Mouse (Mus musculus) spleen, adult 2 months (tissue): ENCODE measurements around the gene Myoz1. TPM values are rescaled to one million over a fixed set of nuclear protein-coding genes. Genes with fewer than 3 reads are reported as not detected.

Experiments used
- DNase-seq, 2 experiments: peaks; one replicate each; pipeline versions ENCODE4 v3.0.0 to v3.0.0-alpha.2; 2012 to 2021; ENCODE audit warnings: low spot score in 2 of 2, low read depth in 1 of 2
- H3K27ac ChIP-seq: fragments of 200-500 bp; 2 replicates; pipeline ENCODE4 v1.5.1; 2012; ENCODE audit warnings: low read length, inconsistent platforms; ENCODE audit not compliant: insufficient read depth
- H3K27me3 ChIP-seq: fragments of 200-500 bp; 2 replicates; pipeline ENCODE4 v1.6.1; 2012; ENCODE audit warnings: mild to moderate bottlenecking, moderate library complexity, low read length, inconsistent platforms; ENCODE audit not compliant: control insufficient read depth, insufficient read depth
- H3K36me3 ChIP-seq: fragments of 200-500 bp; 2 replicates; pipeline ENCODE4 v1.6.1; 2012; ENCODE audit warnings: mild to moderate bottlenecking, low read length, inconsistent platforms; ENCODE audit not compliant: control insufficient read depth, insufficient read depth
- H3K4me1 ChIP-seq: fragments of 200-500 bp; 2 replicates; pipeline ENCODE4 v1.6.1; 2011; ENCODE audit warnings: inconsistent platforms; ENCODE audit not compliant: control insufficient read depth, insufficient read depth, insufficient read length
- H3K4me3 ChIP-seq: fragments of 200-500 bp; 2 replicates; pipeline ENCODE4 v1.5.1; 2011; ENCODE audit warnings: mild to moderate bottlenecking, inconsistent platforms; ENCODE audit not compliant: insufficient read depth, insufficient read length; ENCODE audit errors: extremely low read depth
- CTCF ChIP-seq: fragments of 200-500 bp; IDR thresholded peaks from 2 replicates; pipeline ENCODE4 v1.5.1; 2011; ENCODE audit warnings: mild to moderate bottlenecking, inconsistent platforms; ENCODE audit not compliant: insufficient read depth, insufficient read length, insufficient replicate concordance; ENCODE audit errors: extremely low read depth
- POLR2A ChIP-seq: fragments of 200-500 bp; IDR thresholded peaks from 2 replicates; pipeline ENCODE4 v1.6.1; 2011; ENCODE audit warnings: low read depth, low read length, inconsistent platforms
- WGBS: fragments of 180-500 bp; shearing (Covaris S2); methylation state at CpG from one replicate; pipeline ENCODE4 v1.1.7; 2018; 5-methylcytosine and 5-hydroxymethylcytosine counted together
- polyA plus RNA-seq: library from polyadenylated mRNA; depleted of rRNA; stranded (reverse); fragments of >200 nt; gene quantifications from 2 replicates; pipeline ENCODE4 v1.2.3, GENCODE M21; 2012

Gene Myoz1
- polyA plus RNA-seq, 1 experiment = not detected

- Histone ChIP-seq H3K4me1 (no peaks in the 10 kb centered on the region; the same call in 1 of the 2 replicates), H3K4me3 (no peak overlapping the region), H3K27ac (no peak overlapping the region), H3K27me3 (no peaks in the 10 kb centered on the region), H3K36me3 (peaks cover 7% of the 10 kb centered on the region)
- DNase-seq = no peak
- TF ChIP-seq CTCF (no peak), POLR2A (no peak)
- 96% methylated on average over 2 of the region's 2 CpGs for WGBS
Observed at GRCm38 (mm10) chr14:20672990-20673389, 16.6 kb upstream of the Myoz1 start.

GRCm38 (mm10) chr14:20668154-20668810 lies 11.9 kb upstream of the Myoz1 start, which contains the start of gene Synpo2l:
TSS of gene Synpo2l (minus strand) at chr14:20668354.
- no peak for DNase-seq
- Histone ChIP-seq H3K36me3 (no peaks in the 10 kb centered on the region), H3K4me3 (no peak within 1 kb of the TSS), H3K4me1 (no peaks in the 10 kb centered on the region), H3K27ac (no peak within 1 kb of the TSS), H3K27me3 (no peaks in the 10 kb centered on the region)
- 81% methylated on average over 8 of the region's 8 CpGs for WGBS
- TF ChIP-seq POLR2A = no peak

GRCm38 (mm10) chr14:20667469-20667868 lies 11.1 kb upstream of the Myoz1 start:
- H3K36me3 ChIP-seq = no peaks in the 10 kb centered on the region
- no peaks in the 10 kb centered on the region for H3K27me3 ChIP-seq
- H3K4me1 ChIP-seq = no peaks in the 10 kb centered on the region
- no peak overlapping the region for H3K4me3 ChIP-seq
- DNase-seq = no peak
- H3K27ac ChIP-seq = no peak overlapping the region
- 86% methylated on average over 1 of the region's 1 CpGs for WGBS
- TF ChIP-seq CTCF = no peak
- no peak for TF ChIP-seq POLR2A

GRCm38 (mm10) chr14:20664436-20664835 lies 8.1 kb upstream of the Myoz1 start:
- 48% methylated on average over 3 of the region's 3 CpGs for WGBS
- H3K27ac ChIP-seq = no peak overlapping the region
- no peaks in the 10 kb centered on the region for H3K36me3 ChIP-seq
- no peaks in the 10 kb centered on the region for H3K4me1 ChIP-seq
- TF ChIP-seq POLR2A (no peak), CTCF (no peak)
- H3K4me3 ChIP-seq = no peak overlapping the region
- 0 out of 2 replicates have a peak, but pooled peaks cover 2% of the 10 kb centered on the region for H3K27me3 ChIP-seq
- DNase-seq = no peak

GRCm38 (mm10) chr14:20663601-20664000 lies 7.3 kb upstream of the Myoz1 start:
- no peak overlapping the region for H3K27ac ChIP-seq
- H3K27me3 ChIP-seq = 0 out of 2 replicates have a peak, but pooled peaks cover 2% of the 10 kb centered on the region
- 90% methylated on average over 2 of the region's 2 CpGs for WGBS
- H3K4me3 ChIP-seq = no peak overlapping the region
- H3K36me3 ChIP-seq = no peaks in the 10 kb centered on the region
- no peak for TF ChIP-seq POLR2A
- no peaks in the 10 kb centered on the region for H3K4me1 ChIP-seq
- DNase-seq = no peak

GRCm38 (mm10) chr14:20662740-20663139 lies 6.4 kb upstream of the Myoz1 start:
- Histone ChIP-seq H3K27me3 (0 out of 2 replicates have a peak, but pooled peaks cover 2% of the 10 kb centered on the region), H3K36me3 (no peaks in the 10 kb centered on the region), H3K4me1 (no peaks in the 10 kb centered on the region), H3K4me3 (no peak overlapping the region), H3K27ac (no peak overlapping the region)
- no peak for DNase-seq
- 94% methylated on average over 3 of the region's 3 CpGs for WGBS
- TF ChIP-seq CTCF (no peak), POLR2A (no peak)

GRCm38 (mm10) chr14:20661661-20662331 lies 5.5 kb upstream of the Myoz1 start:
- Histone ChIP-seq H3K27ac (no peak overlapping the region), H3K27me3 (0 out of 2 replicates have a peak, but pooled peaks cover 2% of the 10 kb centered on the region), H3K4me1 (no peaks in the 10 kb centered on the region), H3K36me3 (no peaks in the 10 kb centered on the region), H3K4me3 (peak overlapping the region; percentile 56; the same call in 1 of the 2 replicates)
- no peak for DNase-seq
- TF ChIP-seq CTCF = no peak
- TF ChIP-seq POLR2A = no peak
- 64% methylated on average over 19 of the region's 19 CpGs for WGBS
